Mouse (Mus musculus) ES-Bruce4 (cell line): Measurements from ENCODE around the gene Ncbp2. TPM values are rescaled to one million over a fixed set of nuclear protein-coding genes. Genes with fewer than 3 reads are reported as not detected.

Source experiments
- H3K27ac ChIP-seq: 2 replicates; pipeline ENCODE4 v1.5.1; 2012; ENCODE audit warnings: low read length, inconsistent platforms; ENCODE audit not compliant: insufficient read depth
- H3K27me3 ChIP-seq: 2 replicates; pipeline ENCODE4 v1.6.1; 2012; ENCODE audit warnings: mild to moderate bottlenecking, low read length, inconsistent platforms; ENCODE audit not compliant: control insufficient read depth, poor library complexity, insufficient read depth, severe bottlenecking
- H3K36me3 ChIP-seq: 2 replicates; pipeline ENCODE4 v1.6.1; 2012; ENCODE audit warnings: inconsistent platforms, mild to moderate bottlenecking, low read length, moderate library complexity; ENCODE audit not compliant: control insufficient read depth, poor library complexity, insufficient read depth, severe bottlenecking
- H3K4me1 ChIP-seq: one replicate; pipeline ENCODE4 v1.8.1; 2011; ENCODE audit warnings: low read length; ENCODE audit not compliant: control insufficient read depth, insufficient read depth
- H3K4me3 ChIP-seq: 2 replicates; pipeline ENCODE4 v1.5.1; 2011; ENCODE audit warnings: low read depth, mild to moderate bottlenecking, low read length
- H3K9ac ChIP-seq: 2 replicates; pipeline ENCODE4 v1.6.1; 2012; ENCODE audit warnings: low read depth, mild to moderate bottlenecking, inconsistent platforms; ENCODE audit not compliant: poor library complexity, severe bottlenecking
- H3K9me3 ChIP-seq: replicated peaks from 2 replicates; pipeline ENCODE4 v1.6.1; 2012; ENCODE audit warnings: mild to moderate bottlenecking, low read length, inconsistent platforms; ENCODE audit not compliant: control insufficient read depth, poor library complexity, insufficient read depth, severe bottlenecking
- CTCF ChIP-seq: IDR thresholded peaks from one replicate; pipeline ENCODE4 v1.8.1; 2011; ENCODE audit warnings: low read depth, low read length
- EP300 ChIP-seq: IDR thresholded peaks from 2 replicates; pipeline ENCODE4 v1.6.1; 2011; ENCODE audit warnings: low read depth, low read length; ENCODE audit not compliant: insufficient read depth
- POLR2A ChIP-seq: IDR thresholded peaks from one replicate; pipeline ENCODE4 v1.8.1; 2011; ENCODE audit warnings: low read length; ENCODE audit not compliant: insufficient read depth
- polyA plus RNA-seq: library from polyadenylated mRNA; stranded (reverse); fragments of >200 nt; gene quantifications from 2 replicates; pipeline ENCODE4 v1.2.4, GENCODE M21; 2011; ENCODE audit warnings: low read depth; ENCODE audit not compliant: missing spikeins, insufficient read depth, insufficient read length

Gene Ncbp2
- polyA plus RNA-seq, 1 experiment: 84.8 TPM

- Histone ChIP-seq H3K4me1 (no peaks in the 10 kb centered on the region), H3K9ac (no peak overlapping the region), H3K9me3 (no peaks in the 10 kb centered on the region), H3K36me3 (no peaks in the 10 kb centered on the region), H3K27me3 (no peaks in the 10 kb centered on the region), H3K4me3 (0 out of 2 replicates have a peak overlapping the region, but pooled peaks have one; percentile 31), H3K27ac (no peak overlapping the region)
- no peak for TF ChIP-seq EP300
- TF ChIP-seq CTCF: no peak
- no peak for TF ChIP-seq POLR2A
Observed at GRCm38 (mm10) chr16:31906896-31907295, 41.4 kb upstream of the Ncbp2 start.

- Histone ChIP-seq H3K27me3 (no peaks in the 10 kb centered on the region), H3K9me3 (no peaks in the 10 kb centered on the region), H3K9ac (no peak overlapping the region), H3K4me3 (no peak overlapping the region), H3K36me3 (no peaks in the 10 kb centered on the region), H3K27ac (no peak overlapping the region), H3K4me1 (no peaks in the 10 kb centered on the region)
- TF ChIP-seq CTCF (no peak), EP300 (no peak), POLR2A (no peak)
Observed at GRCm38 (mm10) chr16:31908959-31909358, 39.4 kb upstream of the Ncbp2 start.

GRCm38 (mm10) chr16:31910281-31910847 lies 37.9 kb upstream of the Ncbp2 start:
- Histone ChIP-seq H3K4me1 (no peaks in the 10 kb centered on the region), H3K9ac (no peak overlapping the region), H3K27ac (no peak overlapping the region), H3K9me3 (no peaks in the 10 kb centered on the region), H3K27me3 (no peaks in the 10 kb centered on the region), H3K36me3 (no peaks in the 10 kb centered on the region), H3K4me3 (no peak overlapping the region)
- TF ChIP-seq CTCF (no peak), EP300 (no peak), POLR2A (no peak)

- Histone ChIP-seq H3K9ac (no peak overlapping the region), H3K4me1 (no peaks in the 10 kb centered on the region), H3K9me3 (no peaks in the 10 kb centered on the region), H3K27ac (no peak overlapping the region), H3K36me3 (no peaks in the 10 kb centered on the region), H3K4me3 (no peak overlapping the region), H3K27me3 (no peaks in the 10 kb centered on the region)
- TF ChIP-seq POLR2A (no peak), EP300 (no peak), CTCF (no peak)
Observed at GRCm38 (mm10) chr16:31917776-31918175, 30.5 kb upstream of the Ncbp2 start.

GRCm38 (mm10) chr16:31918248-31918724 lies 30.0 kb upstream of the Ncbp2 start:
- Histone ChIP-seq H3K27ac (no peak overlapping the region), H3K36me3 (no peaks in the 10 kb centered on the region), H3K9me3 (no peaks in the 10 kb centered on the region), H3K9ac (no peak overlapping the region), H3K4me3 (no peak overlapping the region), H3K4me1 (no peaks in the 10 kb centered on the region), H3K27me3 (no peaks in the 10 kb centered on the region)
- TF ChIP-seq CTCF (peak; percentile 93), POLR2A (no peak), EP300 (no peak)

GRCm38 (mm10) chr16:31924368-31924767 lies 23.9 kb upstream of the Ncbp2 start:
- no peaks in the 10 kb centered on the region for H3K27me3 ChIP-seq
- H3K4me3 ChIP-seq: no peak overlapping the region
- no peaks in the 10 kb centered on the region for H3K36me3 ChIP-seq
- no peaks in the 10 kb centered on the region for H3K4me1 ChIP-seq
- H3K27ac ChIP-seq: no peak overlapping the region
- no peak overlapping the region for H3K9ac ChIP-seq
- H3K9me3 ChIP-seq: no peaks in the 10 kb centered on the region
- no peak for TF ChIP-seq POLR2A
- TF ChIP-seq EP300: no peak
- no peak for TF ChIP-seq CTCF
